Mouse (Mus musculus) forebrain, embryonic 16.5 days (tissue): ENCODE results near the gene Camk1d. TPM values are rescaled to one million over a fixed set of nuclear protein-coding genes. Genes with fewer than 3 reads are reported as not detected.

Source experiments
- ATAC-seq: fragments of 200-750 bp; cut with Nextera tagmentation; 2 replicates; pipeline ENCODE4 v1.8.0; 2017; ENCODE audit warnings: mild to moderate bottlenecking, moderate library complexity
- H3K27ac ChIP-seq: fragments of 300-500 bp; sonication (generic); 2 replicates; pipeline ENCODE4 v1.5.1; 2014; ENCODE audit warnings: low read length, control low read depth
- H3K27me3 ChIP-seq: fragments of 300-500 bp; sonication (generic); replicated peaks from 2 replicates; pipeline ENCODE4 v1.6.1; 2014; ENCODE audit warnings: low read length; ENCODE audit not compliant: control insufficient read depth, insufficient read depth
- H3K36me3 ChIP-seq: fragments of 300-500 bp; sonication (generic); 2 replicates; pipeline ENCODE4 v1.6.1; 2014; ENCODE audit not compliant: control insufficient read depth, insufficient read depth
- H3K4me1 ChIP-seq: fragments of 300-500 bp; sonication (generic); replicated peaks from 2 replicates; pipeline ENCODE4 v1.6.1; 2014; ENCODE audit warnings: low read length; ENCODE audit not compliant: control insufficient read depth, insufficient read depth
- H3K4me2 ChIP-seq: fragments of 300-500 bp; sonication (generic); 2 replicates; pipeline ENCODE4 v1.6.1; 2014; ENCODE audit warnings: mild to moderate bottlenecking, low read length, control low read depth
- H3K4me3 ChIP-seq: fragments of 300-500 bp; sonication (generic); replicated peaks from 2 replicates; pipeline ENCODE4 v1.5.1; 2014; ENCODE audit warnings: mild to moderate bottlenecking, low read length, control low read depth
- H3K9ac ChIP-seq: fragments of 300-500 bp; sonication (generic); replicated peaks from 2 replicates; pipeline ENCODE4 v1.6.1; 2014; ENCODE audit warnings: low read depth, low read length, control low read depth
- H3K9me3 ChIP-seq: fragments of 300-500 bp; sonication (generic); 2 replicates; pipeline ENCODE4 v1.6.1; 2016; ENCODE audit warnings: low read length; ENCODE audit not compliant: control insufficient read depth
- WGBS: fragments of 180-500 bp; shearing (Covaris S2); extraction: QIAGEN DNeasy Blood & Tissue Kit; methylation state at CpG from one replicate; pipeline ENCODE4 v1.1.7; 2014; 5-methylcytosine and 5-hydroxymethylcytosine counted together
- polyA plus RNA-seq: library from polyadenylated mRNA; unstranded; fragments of >200 nt; fragmentation: Nextera tagmentation; extraction: Ambion mirVana; gene quantifications from 2 replicates; pipeline ENCODE4 v1.2.1, GENCODE M21; 2015

Camk1d gene
- polyA plus RNA-seq, 1 experiment from 2014 or later: 10.6 TPM

DNA sequence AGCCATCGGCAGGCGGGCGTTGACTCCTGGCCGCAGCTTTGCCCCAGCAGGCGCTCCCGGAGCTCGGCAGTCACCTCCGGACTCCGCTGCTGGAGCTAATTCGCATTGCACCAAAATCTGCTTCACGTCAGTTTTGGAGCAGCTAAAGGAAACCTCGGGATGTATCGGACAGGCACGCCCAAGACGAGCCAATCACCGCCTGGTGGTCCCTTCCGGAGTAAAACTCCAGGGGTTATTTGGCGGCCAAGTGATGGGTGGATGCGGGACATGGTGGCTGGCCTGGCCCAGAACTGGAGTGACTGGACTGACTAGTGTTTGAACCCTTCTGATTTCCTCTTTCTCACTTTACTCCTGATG lies 717 bp upstream of the Camk1d start:
- ATAC-seq: no peak; the same call in 1 of the 2 replicates
- peak overlapping the region; percentile 58 for H3K4me3 ChIP-seq
- peaks cover 3% of the 10 kb centered on the region; the same call in 1 of the 2 replicates for H3K9me3 ChIP-seq
- H3K27me3 ChIP-seq: no peaks in the 10 kb centered on the region; the same call in 1 of the 2 replicates
- no peaks in the 10 kb centered on the region for H3K36me3 ChIP-seq
- H3K4me2 ChIP-seq: peak overlapping the region; percentile 98
- H3K4me1 ChIP-seq: peaks cover 19% of the 10 kb centered on the region
- WGBS: under 1% methylated on average over 19 of the region's 19 CpGs
- peak overlapping the region; percentile 56 for H3K27ac ChIP-seq
- H3K9ac ChIP-seq: peak overlapping the region; percentile 84

DNA sequence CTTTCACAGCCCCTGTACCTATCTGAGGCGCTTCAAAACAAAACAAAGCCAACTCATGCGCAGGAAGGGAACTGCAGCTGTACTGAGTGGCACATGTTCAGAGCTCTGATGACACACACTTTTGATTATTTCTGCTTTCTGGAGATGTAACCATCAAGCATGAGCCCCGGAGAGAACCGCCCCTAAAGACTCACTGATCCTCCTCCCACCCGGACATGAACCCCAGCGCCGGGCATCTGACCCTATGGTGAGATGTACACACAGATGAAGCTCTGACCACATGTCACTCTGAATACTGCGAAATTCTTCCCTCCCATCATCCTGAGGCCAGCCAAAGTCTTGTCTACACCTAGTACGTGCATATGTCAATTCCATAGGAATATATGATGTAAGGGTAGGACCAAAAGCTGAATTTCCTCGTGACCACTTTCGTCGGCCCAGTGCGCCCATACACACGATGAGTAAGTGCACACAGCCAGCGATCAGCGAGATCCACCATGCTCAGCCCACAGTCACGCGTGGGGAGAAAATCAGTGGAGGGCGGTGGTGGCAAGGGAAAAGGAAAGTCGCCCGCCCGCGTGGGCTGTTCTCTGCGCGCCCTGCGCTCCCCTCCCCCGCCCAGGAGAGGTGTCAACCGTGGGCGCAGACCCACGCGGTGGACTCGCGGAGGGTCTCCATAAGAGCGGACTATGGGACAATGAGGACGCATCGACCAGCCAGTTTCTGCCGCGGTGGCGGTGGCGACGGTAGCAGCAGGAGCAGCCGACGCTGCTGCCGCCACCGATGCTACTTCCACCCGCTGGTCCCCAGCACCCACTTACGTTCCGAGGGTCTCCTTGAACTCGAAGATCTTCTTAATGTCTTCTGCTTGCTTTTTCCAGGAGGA lies 747 bp downstream of the Camk1d start:
- H3K4me1 ChIP-seq: peaks cover 19% of the 10 kb centered on the region
- H3K4me2 ChIP-seq: peak overlapping the region; percentile 98
- H3K36me3 ChIP-seq: no peaks in the 10 kb centered on the region
- peaks cover 3% of the 10 kb centered on the region; the same call in 1 of the 2 replicates for H3K9me3 ChIP-seq
- H3K4me3 ChIP-seq: peak overlapping the region; percentile 58
- ATAC-seq: peak; percentile 29
- WGBS: under 1% methylated on average over 49 of the region's 49 CpGs
- peak overlapping the region; percentile 77 for H3K27ac ChIP-seq
- peak overlapping the region; percentile 84 for H3K9ac ChIP-seq
- no peaks in the 10 kb centered on the region; the same call in 1 of the 2 replicates for H3K27me3 ChIP-seq

DNA sequence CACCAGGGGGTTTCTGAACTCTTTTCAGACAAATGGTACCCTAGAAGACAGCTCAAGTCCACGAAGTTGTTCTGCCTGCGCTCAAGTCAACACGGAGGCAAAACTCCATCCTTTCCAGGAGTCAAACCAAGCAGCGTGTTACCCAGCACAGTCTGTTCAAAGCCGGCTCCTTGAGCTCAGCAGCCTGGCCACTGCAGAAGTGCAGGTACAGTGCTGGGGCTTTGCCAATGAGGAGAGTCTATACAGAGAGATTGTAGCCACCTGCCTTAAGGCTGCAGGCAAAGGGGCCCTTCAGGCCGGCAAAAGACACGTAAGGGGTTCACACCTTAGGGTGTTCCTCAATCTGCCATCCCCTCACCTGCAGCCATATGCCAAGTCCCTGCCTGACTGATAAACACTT lies 2.1 kb downstream of the Camk1d start:
- Histone ChIP-seq H3K4me2 (peak overlapping the region; percentile 98), H3K4me3 (peak overlapping the region; percentile 58; the same call in 1 of the 2 replicates), H3K4me1 (peaks cover 19% of the 10 kb centered on the region), H3K36me3 (no peaks in the 10 kb centered on the region), H3K9ac (no peak overlapping the region), H3K9me3 (0 out of 2 replicates have a peak, but pooled peaks cover 1% of the 10 kb centered on the region), H3K27ac (no peak overlapping the region), H3K27me3 (no peaks in the 10 kb centered on the region; the same call in 1 of the 2 replicates)
- WGBS: 46% methylated on average over 7 of the region's 7 CpGs
- no peak for ATAC-seq

DNA sequence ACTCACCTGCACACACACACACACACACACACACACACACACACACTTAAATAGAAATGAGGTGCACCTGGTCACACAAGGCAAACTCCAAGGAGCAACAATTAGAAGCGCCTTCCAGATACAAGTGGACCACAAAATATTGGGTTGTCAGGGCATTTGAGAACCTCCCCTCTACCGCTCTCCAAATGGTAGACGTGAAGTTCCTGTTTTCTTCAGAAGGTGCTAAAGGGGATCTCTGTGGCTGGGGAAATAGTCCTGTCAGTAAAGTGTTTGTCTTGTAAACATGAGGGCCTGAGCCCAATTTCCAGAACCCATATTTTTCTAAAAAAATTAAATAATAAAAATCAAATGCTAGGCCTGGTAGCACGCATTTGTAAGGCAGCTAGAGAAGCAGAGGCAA lies 4.4 kb downstream of the Camk1d start:
- no peak for ATAC-seq
- Histone ChIP-seq H3K27ac (no peak overlapping the region), H3K4me3 (no peak overlapping the region), H3K27me3 (no peaks in the 10 kb centered on the region; the same call in 1 of the 2 replicates), H3K9me3 (no peaks in the 10 kb centered on the region), H3K4me1 (peaks cover 15% of the 10 kb centered on the region), H3K36me3 (no peaks in the 10 kb centered on the region), H3K9ac (no peak overlapping the region), H3K4me2 (no peak overlapping the region)
- WGBS: 90% methylated on average over 4 of the region's 4 CpGs

DNA sequence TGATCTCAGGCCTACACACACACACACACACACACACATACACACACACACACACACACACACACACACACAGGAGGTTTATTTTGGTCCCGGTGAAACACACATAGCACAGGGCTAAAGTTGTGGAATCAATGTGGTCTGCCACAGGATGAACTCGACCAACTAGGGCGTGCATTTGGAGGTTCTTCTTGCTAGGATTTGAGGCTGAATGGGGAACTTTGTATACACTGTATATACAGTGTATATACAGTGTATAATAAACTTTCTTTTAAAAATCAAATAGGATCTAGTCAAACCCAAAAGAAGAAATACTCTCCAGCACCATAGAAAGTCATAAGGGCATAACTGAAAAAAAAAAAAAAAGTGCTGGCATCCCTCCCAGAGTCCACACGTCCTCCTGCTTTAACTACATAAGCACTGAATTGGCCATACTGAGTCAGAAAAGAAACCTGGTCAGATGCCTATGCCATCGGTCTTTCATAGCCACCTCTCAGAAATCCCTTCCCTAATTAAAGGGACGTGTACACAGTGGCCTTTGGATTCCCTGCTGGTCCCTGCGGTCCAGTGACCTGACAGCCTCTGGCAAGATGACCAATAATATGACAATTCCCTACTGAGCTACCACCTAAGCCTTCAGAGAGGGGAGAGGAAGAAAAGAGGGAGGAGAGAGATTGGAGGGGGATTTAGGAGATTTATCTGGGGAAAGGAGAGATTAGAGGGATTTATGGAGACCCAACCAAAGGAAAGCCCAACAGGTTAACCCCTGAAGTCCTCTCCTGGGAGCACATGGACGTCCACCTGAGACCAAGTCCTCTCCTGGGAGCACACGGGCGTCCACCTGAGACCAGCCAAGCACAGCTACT lies 6.2 kb downstream of the Camk1d start:
- no peaks in the 10 kb centered on the region; the same call in 1 of the 2 replicates for H3K27me3 ChIP-seq
- ATAC-seq: no peak
- no peak overlapping the region for H3K4me3 ChIP-seq
- H3K9me3 ChIP-seq: no peaks in the 10 kb centered on the region
- no peak overlapping the region for H3K27ac ChIP-seq
- H3K4me1 ChIP-seq: peaks cover 11% of the 10 kb centered on the region
- no peak overlapping the region for H3K4me2 ChIP-seq
- H3K9ac ChIP-seq: no peak overlapping the region
- WGBS: 57% methylated on average over 10 of the region's 10 CpGs
- no peaks in the 10 kb centered on the region for H3K36me3 ChIP-seq

DNA sequence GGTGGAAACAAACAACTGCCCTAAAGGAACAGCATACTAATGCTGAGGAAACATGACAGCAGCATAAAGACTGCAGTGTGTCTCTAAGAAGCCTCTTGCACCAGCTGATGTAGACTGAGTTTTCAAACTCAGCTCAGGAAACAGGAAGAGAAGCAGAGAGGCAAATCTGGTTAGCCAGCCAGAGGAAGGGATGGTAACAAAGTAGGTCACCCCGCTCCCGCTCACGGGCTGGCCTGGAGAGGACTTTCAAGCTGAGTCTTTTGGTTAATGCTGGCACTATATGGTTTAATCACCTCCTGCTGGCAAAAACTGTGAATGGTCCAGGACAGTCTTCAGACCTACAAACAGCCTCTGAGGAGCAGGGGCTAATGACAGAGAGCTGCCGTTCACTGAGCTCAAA lies 7.7 kb downstream of the Camk1d start:
- ATAC-seq: no peak
- no peak overlapping the region for H3K4me2 ChIP-seq
- H3K27ac ChIP-seq: no peak overlapping the region
- 78% methylated on average over 4 of the region's 4 CpGs for WGBS
- H3K9ac ChIP-seq: no peak overlapping the region
- H3K4me3 ChIP-seq: no peak overlapping the region
- no peaks in the 10 kb centered on the region; the same call in 1 of the 2 replicates for H3K27me3 ChIP-seq
- H3K4me1 ChIP-seq: no peaks in the 10 kb centered on the region
- H3K36me3 ChIP-seq: no peaks in the 10 kb centered on the region
- no peaks in the 10 kb centered on the region for H3K9me3 ChIP-seq

DNA sequence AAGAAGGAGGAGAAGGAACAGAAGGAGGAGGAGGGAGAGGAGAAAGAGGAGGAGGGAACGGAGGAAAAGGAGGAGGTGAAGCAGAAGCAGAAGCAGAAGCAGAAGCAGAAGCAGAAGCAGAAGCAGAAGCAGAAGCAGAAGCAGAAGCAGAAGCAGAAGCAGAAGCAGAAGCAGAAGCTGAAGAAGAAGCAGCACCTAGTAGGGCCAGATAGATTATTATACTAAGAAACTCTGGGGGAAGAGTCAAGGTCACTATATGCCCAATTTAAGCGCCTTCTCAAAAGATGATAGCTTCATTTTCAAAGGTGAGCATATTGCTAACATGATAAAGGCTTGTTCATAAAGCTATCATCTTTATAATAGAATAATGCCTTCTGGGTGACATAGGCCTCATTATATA lies 11.9 kb downstream of the Camk1d start:
- Histone ChIP-seq H3K4me1 (no peaks in the 10 kb centered on the region), H3K9ac (no peak overlapping the region), H3K27ac (no peak overlapping the region), H3K9me3 (no peaks in the 10 kb centered on the region), H3K36me3 (no peaks in the 10 kb centered on the region), H3K4me3 (no peak overlapping the region), H3K4me2 (no peak overlapping the region), H3K27me3 (no peaks in the 10 kb centered on the region)
- no peak for ATAC-seq
- 89% methylated on average over 2 of the region's 2 CpGs for WGBS

DNA sequence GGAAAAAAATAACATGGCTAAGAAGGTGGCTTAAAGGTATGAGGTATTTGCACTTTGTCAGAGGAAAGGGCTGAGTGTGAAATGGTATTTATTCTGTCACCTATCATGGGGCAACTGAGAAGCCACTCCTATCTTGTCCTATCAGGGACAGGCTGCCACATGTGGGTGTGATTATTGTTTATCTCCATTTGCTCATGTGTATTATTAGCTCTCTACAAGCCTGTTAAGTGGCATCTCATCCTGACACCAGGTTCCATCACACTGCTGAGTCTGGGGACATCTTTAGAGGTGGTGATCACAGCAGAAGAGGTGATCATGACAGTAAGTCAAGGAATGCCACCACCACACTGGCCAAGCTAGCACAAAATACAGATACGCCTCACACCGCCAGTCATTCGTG lies 13.4 kb downstream of the Camk1d start:
- Histone ChIP-seq H3K27ac (no peak overlapping the region), H3K27me3 (no peaks in the 10 kb centered on the region), H3K9me3 (no peaks in the 10 kb centered on the region), H3K4me1 (no peaks in the 10 kb centered on the region), H3K4me2 (no peak overlapping the region), H3K4me3 (no peak overlapping the region), H3K36me3 (no peaks in the 10 kb centered on the region), H3K9ac (no peak overlapping the region)
- WGBS: 97% methylated on average over 3 of the region's 3 CpGs
- no peak for ATAC-seq

DNA sequence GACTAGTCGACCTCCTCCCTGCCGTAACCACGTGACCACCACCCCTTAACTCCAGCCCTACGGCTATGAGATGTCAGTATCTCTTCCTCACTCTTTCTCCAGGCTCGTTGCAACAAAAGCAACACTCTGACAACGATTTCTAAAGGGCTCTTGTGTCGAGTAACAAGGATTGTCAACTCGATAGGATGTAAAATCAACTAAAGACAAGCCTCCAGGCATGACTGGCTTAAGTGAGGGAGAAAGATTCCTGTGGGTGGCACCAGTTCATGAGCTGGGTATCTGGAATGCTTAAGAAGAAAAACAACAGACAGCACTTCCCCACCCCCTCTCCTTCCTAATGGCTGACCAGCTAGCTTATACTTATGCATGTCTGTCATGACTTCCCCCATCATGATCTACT lies 15.9 kb downstream of the Camk1d start:
- H3K4me2 ChIP-seq: no peak overlapping the region
- 65% methylated on average over 8 of the region's 8 CpGs for WGBS
- no peaks in the 10 kb centered on the region for H3K27me3 ChIP-seq
- H3K4me1 ChIP-seq: no peaks in the 10 kb centered on the region
- no peak for ATAC-seq
- H3K4me3 ChIP-seq: no peak overlapping the region
- H3K27ac ChIP-seq: no peak overlapping the region
- no peaks in the 10 kb centered on the region for H3K36me3 ChIP-seq
- H3K9ac ChIP-seq: no peak overlapping the region
- H3K9me3 ChIP-seq: no peaks in the 10 kb centered on the region
